ENCODE assay signal across 17 mouse cellular contexts in the genomic region with DNA sequence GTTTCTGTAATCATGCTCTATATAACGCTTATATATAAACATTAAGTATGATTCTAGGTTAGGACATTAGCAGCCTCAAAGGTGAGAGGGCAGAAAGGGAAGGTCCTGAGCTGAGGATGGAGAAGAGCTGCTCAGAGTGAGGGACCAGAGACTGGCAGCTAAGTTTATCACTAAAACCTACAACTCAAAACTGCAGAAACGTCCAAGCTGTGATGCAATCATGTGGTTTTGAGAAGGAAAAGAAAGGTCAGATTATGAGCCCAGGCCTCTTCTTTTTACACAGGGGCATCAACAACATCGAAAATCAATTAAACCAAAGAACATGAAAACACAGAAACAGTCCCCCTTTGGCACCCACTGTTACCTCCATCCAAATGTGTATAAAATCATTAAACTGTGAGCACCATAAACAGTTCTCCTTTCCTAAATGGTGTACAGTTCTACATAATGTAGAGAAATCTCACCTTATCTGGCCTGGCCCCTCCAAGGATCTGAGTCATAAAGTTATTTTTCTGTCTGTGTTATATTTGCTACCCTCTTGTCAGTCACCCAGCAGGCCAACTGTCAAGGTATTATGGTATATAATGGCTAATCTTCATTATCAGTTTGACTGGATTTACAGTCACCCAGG.
"Had no signal": no experiment of that assay in that cellular context is flagged by ENCODE, and none has a peak within 500 bp of the region (broad histone marks: within the 10 kb centered on the region; RNA-seq: fewer than 3 reads in every experiment).

No protein-coding gene starts in this region.

- H3K27ac ChIP-seq: kidney, embryonic 15.5 days; left cerebral cortex, adult 2 months; liver, embryonic 13.5 days; neural tube, embryonic 13.5 days had no signal

- H3K9me3 ChIP-seq: kidney, embryonic 15.5 days; liver, embryonic 13.5 days; neural tube, embryonic 13.5 days had no signal

- H3K9ac ChIP-seq: kidney, embryonic 15.5 days; liver, embryonic 13.5 days; neural tube, embryonic 13.5 days had no signal

- H3K4me1 ChIP-seq: kidney, embryonic 15.5 days had no signal

- DNase-seq: kidney, adult 11 months; kidney, adult 8-10 months; kidney, postnatal 10 days; kidney, postnatal 36 days; layer of hippocampus, adult 9-11 months; layer of hippocampus, postnatal 36 days; liver, embryonic 13.5 days; lung, adult 2 months; lung, postnatal 14 days; lung, postnatal 4 days; midbrain, embryonic 14.5 days; thymus, adult 2 months; thymus, postnatal 25 days had no signal

- H3K27me3 ChIP-seq: kidney, embryonic 15.5 days; liver, embryonic 13.5 days; megakaryocyte, embryonic 14.5 days; neural tube, embryonic 13.5 days had no signal

- H3K4me3 ChIP-seq: kidney, embryonic 15.5 days; left cerebral cortex, adult 2 months; liver, embryonic 13.5 days; neural tube, embryonic 13.5 days had no signal

- H3K36me3 ChIP-seq: kidney, embryonic 15.5 days; liver, embryonic 13.5 days; neural tube, embryonic 13.5 days had no signal
